Mouse (Mus musculus) stomach, postnatal 0 days (tissue): ENCODE data around the gene Rragc. TPM values are rescaled to one million over a fixed set of nuclear protein-coding genes. Genes with fewer than 3 reads are reported as not detected.
A peak's percentile ranks its signal among the peaks of the same experiment; 100 is the strongest.

Experiments
- ATAC-seq: fragments of 200-750 bp; cut with Nextera tagmentation; 2 replicates; pipeline ENCODE4 v1.8.0; 2017; ENCODE audit not compliant: low FRiP score, low TSS enrichment
- DNase-seq: peaks from one replicate; pipeline ENCODE4 v3.0.0-alpha.2; 2016; ENCODE audit warnings: low spot score
- H3K27ac ChIP-seq: fragments of 300-500 bp; sonication (generic); replicated peaks from 2 replicates; pipeline ENCODE4 v1.5.1; 2014; ENCODE audit warnings: mild to moderate bottlenecking, control low read depth
- H3K27me3 ChIP-seq: fragments of 300-500 bp; sonication (generic); 2 replicates; pipeline ENCODE4 v1.6.1; 2014; ENCODE audit warnings: low read length; ENCODE audit not compliant: control insufficient read depth, insufficient read depth
- H3K36me3 ChIP-seq: fragments of 300-500 bp; sonication (generic); 2 replicates; pipeline ENCODE4 v1.6.1; 2014; ENCODE audit warnings: low read length, mixed read lengths; ENCODE audit not compliant: control insufficient read depth, insufficient read depth
- H3K4me1 ChIP-seq: fragments of 300-500 bp; sonication (generic); replicated peaks from 2 replicates; pipeline ENCODE4 v1.6.1; 2014; ENCODE audit warnings: antibody characterized with exemption; ENCODE audit not compliant: control insufficient read depth, insufficient read depth
- H3K4me2 ChIP-seq: fragments of 300-500 bp; sonication (generic); replicated peaks from 2 replicates; pipeline ENCODE4 v1.6.1; 2014; ENCODE audit warnings: low read depth, mild to moderate bottlenecking, control low read depth, moderate library complexity
- H3K4me3 ChIP-seq: fragments of 300-500 bp; sonication (generic); 2 replicates; pipeline ENCODE4 v1.5.1; 2014; ENCODE audit warnings: low read depth, low read length, control low read depth
- H3K9ac ChIP-seq: fragments of 300-500 bp; sonication (generic); 2 replicates; pipeline ENCODE4 v1.6.1; 2014; ENCODE audit warnings: mild to moderate bottlenecking, low read length, control low read depth, mixed read lengths
- H3K9me3 ChIP-seq: fragments of 300-500 bp; sonication (generic); 2 replicates; pipeline ENCODE4 v1.6.1; 2016; ENCODE audit warnings: low read length; ENCODE audit not compliant: control insufficient read depth
- CTCF ChIP-seq: IDR thresholded peaks from 2 replicates; pipeline ENCODE4 v1.5.1; 2016; ENCODE audit warnings: antibody characterized with exemption, low read depth, mild to moderate bottlenecking, moderate library complexity
- EP300 ChIP-seq: optimal IDR thresholded peaks from 2 replicates; pipeline ENCODE3; 2016; ENCODE audit warnings: antibody characterized with exemption
- WGBS: fragments of 180-500 bp; shearing (Covaris S2); extraction: QIAGEN DNeasy Blood & Tissue Kit; methylation state at CpG from one replicate; pipeline ENCODE4 v1.1.7; 2014; 5-methylcytosine and 5-hydroxymethylcytosine counted together
- polyA plus RNA-seq: library from polyadenylated mRNA; unstranded; fragments of >200 nt; fragmentation: Nextera tagmentation; extraction: Ambion mirVana; gene quantifications from 2 replicates; pipeline ENCODE4 v1.2.1, GENCODE M21; 2015

Gene Rragc
- polyA plus RNA-seq: 38.3 and 41.2 TPM in 2 replicates

GRCm38 (mm10) chr4:123916748-123917547, at the start of gene Rragc:
Gene Rragc (plus strand): TSS chr4:123917446.
- Histone ChIP-seq H3K4me1 (peaks cover 3% of the 10 kb centered on the region), H3K4me2 (peak within 1 kb of the TSS; percentile 85), H3K27me3 (no peaks in the 10 kb centered on the region), H3K9me3 (no peaks in the 10 kb centered on the region), H3K27ac (peak within 1 kb of the TSS; percentile 94), H3K9ac (peak within 1 kb of the TSS; percentile 96), H3K4me3 (peak within 1 kb of the TSS; percentile 90), H3K36me3 (no peaks in the 10 kb centered on the region; the same call in 1 of the 2 replicates)
- ATAC-seq (peak; percentile 99), DNase-seq (peak; percentile 100)
- under 1% methylated on average over 47 of the region's 49 CpGs for WGBS
- TF ChIP-seq CTCF: peak; percentile 7
- peak; percentile 87 for TF ChIP-seq EP300

GRCm38 (mm10) chr4:123893726-123894125, 23.5 kb upstream of the Rragc start:
- 83% methylated on average over 5 of the region's 5 CpGs for WGBS
- TF ChIP-seq EP300: no peak
- no peak for TF ChIP-seq CTCF
- no peaks in the 10 kb centered on the region for H3K9me3 ChIP-seq
- no peak overlapping the region for H3K9ac ChIP-seq
- no peak overlapping the region for H3K27ac ChIP-seq
- ATAC-seq (no peak), DNase-seq (no peak)
- no peak overlapping the region for H3K4me2 ChIP-seq
- no peak overlapping the region for H3K4me3 ChIP-seq
- no peaks in the 10 kb centered on the region for H3K36me3 ChIP-seq
- H3K4me1 ChIP-seq: no peaks in the 10 kb centered on the region
- H3K27me3 ChIP-seq: no peaks in the 10 kb centered on the region

GRCm38 (mm10) chr4:123894295-123894694, 23.0 kb upstream of the Rragc start:
- Histone ChIP-seq H3K27me3 (no peaks in the 10 kb centered on the region), H3K27ac (no peak overlapping the region), H3K36me3 (no peaks in the 10 kb centered on the region), H3K4me3 (no peak overlapping the region), H3K4me1 (no peaks in the 10 kb centered on the region), H3K9ac (no peak overlapping the region), H3K9me3 (no peaks in the 10 kb centered on the region), H3K4me2 (no peak overlapping the region)
- ATAC-seq (no peak), DNase-seq (no peak)
- WGBS: 61% methylated on average over 4 of the region's 4 CpGs
- no peak for TF ChIP-seq CTCF
- no peak for TF ChIP-seq EP300

- no peak overlapping the region for H3K4me3 ChIP-seq
- H3K27ac ChIP-seq: no peak overlapping the region
- no peak for ATAC-seq
Measured at GRCm38 (mm10) chr4:123898696-123899095, 18.6 kb upstream of the Rragc start.

DNA sequence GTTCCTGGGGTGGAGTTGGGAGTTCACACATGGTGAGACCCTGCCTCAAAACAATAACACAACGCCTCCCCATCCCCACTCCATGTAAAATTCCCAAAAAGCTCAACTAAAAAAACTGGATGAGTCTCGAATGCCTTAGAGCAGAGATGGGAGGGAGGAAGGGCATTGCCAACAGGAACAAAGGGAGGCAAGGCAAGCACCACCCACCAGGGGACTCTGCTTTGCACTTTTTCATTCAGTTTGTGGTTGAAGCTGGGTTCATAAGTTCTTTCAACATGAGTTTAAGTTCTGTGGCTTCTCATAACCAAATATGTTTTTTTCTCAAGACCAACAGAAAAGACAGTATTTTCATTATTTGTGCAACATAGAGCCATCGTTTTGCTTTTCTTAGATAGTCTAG, 13.8 kb upstream of the Rragc start:
- ATAC-seq: no peak
- Histone ChIP-seq H3K36me3 (no peaks in the 10 kb centered on the region), H3K27ac (no peak overlapping the region), H3K4me3 (no peak overlapping the region), H3K9me3 (no peaks in the 10 kb centered on the region), H3K9ac (no peak overlapping the region), H3K4me2 (no peak overlapping the region), H3K4me1 (no peaks in the 10 kb centered on the region), H3K27me3 (no peaks in the 10 kb centered on the region)
- TF ChIP-seq EP300 (no peak), CTCF (0 out of 2 replicates have a peak, but pooled peaks have one; percentile 6)
- DNase-seq: no peak
- 81% methylated on average over 3 of the region's 3 CpGs for WGBS

More at GRCm38 (mm10) chr4:123898696-123899095, 18.6 kb upstream of the Rragc start:
- no peak overlapping the region for H3K4me2 ChIP-seq
- no peak overlapping the region for H3K9ac ChIP-seq
- no peaks in the 10 kb centered on the region for H3K27me3 ChIP-seq
- no peaks in the 10 kb centered on the region for H3K9me3 ChIP-seq
- WGBS: 12% methylated on average over 5 of the region's 5 CpGs
- H3K36me3 ChIP-seq: no peaks in the 10 kb centered on the region
- DNase-seq: peak; percentile 54
- TF ChIP-seq CTCF (peak; percentile 87), EP300 (no peak)
- no peaks in the 10 kb centered on the region for H3K4me1 ChIP-seq
